ENCODE assay signal across 40 mouse cellular contexts in the genomic region with DNA sequence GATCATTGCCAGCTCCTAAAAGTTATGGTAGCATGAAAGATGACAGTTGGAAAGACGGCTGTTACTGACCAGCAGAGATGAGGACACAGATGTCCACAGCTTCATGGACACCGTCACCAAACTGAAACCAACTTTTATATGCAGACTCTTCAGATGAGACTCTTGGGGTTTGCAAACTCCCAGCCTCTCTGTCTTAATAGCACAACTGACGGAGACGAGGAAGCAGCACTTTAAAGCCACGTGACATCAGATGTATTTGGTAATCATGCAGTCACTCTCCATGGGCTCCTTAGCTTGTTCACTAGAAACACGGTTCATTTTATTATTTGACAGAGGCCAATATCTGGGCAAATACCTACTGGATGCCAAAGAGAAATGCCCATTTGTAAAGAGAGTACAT. TPM values are rescaled to one million over a fixed set of nuclear protein-coding genes. Genes with fewer than 3 reads are reported as not detected.
"Had no signal": no experiment of that assay in that cellular context is flagged by ENCODE, and none has a peak within 500 bp of the region (broad histone marks: within the 10 kb centered on the region; RNA-seq: fewer than 3 reads in every experiment).

No protein-coding gene starts in this region.

- H3K4me1 ChIP-seq: embryonic facial prominence, embryonic 10.5 days; embryonic facial prominence, embryonic 12.5 days; embryonic facial prominence, embryonic 13.5 days; embryonic facial prominence, embryonic 15.5 days; forebrain, embryonic 15.5 days had no signal

- H3K4me2 ChIP-seq: embryonic facial prominence, embryonic 12.5 days; embryonic facial prominence, embryonic 13.5 days; embryonic facial prominence, embryonic 15.5 days; forebrain, embryonic 12.5 days; forebrain, embryonic 13.5 days; forebrain, embryonic 15.5 days had no signal

- DNase-seq: cerebellum, adult 18-20 months; cerebellum, adult 2 months; cerebellum, adult 8-10 months; cerebellum, adult 9-10 months; cerebellum, adult 9-11 months; cerebellum, postnatal 10 days; cerebellum, postnatal 14 days; cerebellum, postnatal 25 days; cerebellum, postnatal 36 days; embryo, embryonic 11 days; forebrain, postnatal 0 days; gastrocnemius, adult 2 months; gastrocnemius, postnatal 10 days; gastrocnemius, postnatal 14 days; gastrocnemius, postnatal 25 days; gastrocnemius, postnatal 36 days; heart, adult 11 months; heart, adult 18-20 months; heart, adult 2 months had no signal

- H3K9ac ChIP-seq: embryonic facial prominence, embryonic 12.5 days; embryonic facial prominence, embryonic 13.5 days; embryonic facial prominence, embryonic 15.5 days; forebrain, embryonic 12.5 days; forebrain, embryonic 13.5 days; forebrain, embryonic 15.5 days; forebrain, postnatal 0 days had no signal

- H3K27ac ChIP-seq: embryonic facial prominence, embryonic 10.5 days; embryonic facial prominence, embryonic 12.5 days; embryonic facial prominence, embryonic 13.5 days; embryonic facial prominence, embryonic 15.5 days; forebrain, embryonic 10.5 days; forebrain, embryonic 12.5 days; forebrain, embryonic 13.5 days; forebrain, embryonic 15.5 days; gastrocnemius, adult 2 months; heart, adult 2 months had no signal

- H3K4me3 ChIP-seq: embryonic facial prominence, embryonic 10.5 days; embryonic facial prominence, embryonic 12.5 days; embryonic facial prominence, embryonic 13.5 days; embryonic facial prominence, embryonic 15.5 days; erythroblast, embryonic 14.5 days; forebrain, embryonic 10.5 days; forebrain, embryonic 12.5 days; forebrain, embryonic 13.5 days; forebrain, embryonic 15.5 days; gastrocnemius, adult 2 months; heart, adult 2 months had no signal

- H3K9me3 ChIP-seq: embryonic facial prominence, embryonic 10.5 days; embryonic facial prominence, embryonic 12.5 days; embryonic facial prominence, embryonic 13.5 days; embryonic facial prominence, embryonic 15.5 days; forebrain, embryonic 10.5 days; forebrain, embryonic 12.5 days; forebrain, embryonic 13.5 days; forebrain, embryonic 15.5 days had no signal

- ATAC-seq: forebrain, embryonic 13.5 days; forebrain, embryonic 14.5 days; forebrain, embryonic 15.5 days; forebrain, embryonic 16.5 days had no signal

- H3K27me3 ChIP-seq: embryonic facial prominence, embryonic 12.5 days; embryonic facial prominence, embryonic 13.5 days; embryonic facial prominence, embryonic 15.5 days; forebrain, embryonic 12.5 days; forebrain, embryonic 13.5 days; forebrain, embryonic 15.5 days had no signal

RNA-seq across cellular contexts. Expression of gene Gm10135, which starts 1.5 kb away (rescaled TPM):
- total RNA-seq: common myeloid progenitor, adult 5-6 weeks; forebrain, postnatal 0 days; gastrocnemius, adult 18-20 months; gastrocnemius, adult 2 months; gastrocnemius, adult 8-10 months; gastrocnemius, postnatal 10 days; gastrocnemius, postnatal 14 days; gastrocnemius, postnatal 25 days; gastrocnemius, postnatal 36 days; gastrocnemius, postnatal 4 days; heart, adult 18-20 months; heart, adult 2 months; heart, adult 8-10 months had no signal
- polyA plus RNA-seq: cerebellum, adult 2 months; cortical plate, adult 2 months; embryonic facial prominence, embryonic 10.5 days; embryonic facial prominence, embryonic 11.5 days; embryonic facial prominence, embryonic 12.5 days; embryonic facial prominence, embryonic 13.5 days; embryonic facial prominence, embryonic 14.5 days; embryonic facial prominence, embryonic 15.5 days; erythroblast, embryonic 14.5 days; forebrain, embryonic 10.5 days; forebrain, embryonic 11.5 days; forebrain, embryonic 12.5 days; forebrain, embryonic 13.5 days; forebrain, embryonic 14.5 days; forebrain, embryonic 15.5 days; forebrain, embryonic 16.5 days; forebrain, postnatal 0 days; frontal cortex, adult 2 months; heart, adult 2 months had no signal

RNA-seq across cellular contexts. Expression of gene Slc10a4, which starts 30.7 kb away (rescaled TPM):
- total RNA-seq: common myeloid progenitor, adult 5-6 weeks; gastrocnemius, adult 18-20 months; gastrocnemius, adult 2 months; gastrocnemius, adult 8-10 months; gastrocnemius, postnatal 10 days; gastrocnemius, postnatal 14 days; gastrocnemius, postnatal 25 days; gastrocnemius, postnatal 4 days; heart, adult 18-20 months had no signal
- polyA plus RNA-seq: erythroblast, embryonic 14.5 days had no signal
